ENCODE assay signal across 20 mouse cellular contexts in genomic region chr19:17615646-17616045, GRCm38 (mm10).
A peak's percentile ranks its signal among the peaks of the same experiment; 100 is the strongest.
DNase-seq lines count a peak whose midpoint lies in the region; ATAC-seq and TF ChIP-seq lines count a peak whose summit lies in the region.
"Had no signal": no experiment of that assay in that cellular context is flagged by ENCODE, and none has a peak within 500 bp of the region (broad histone marks: within the 10 kb centered on the region; RNA-seq: fewer than 3 reads in every experiment).

No protein-coding gene starts in this region.

- H3K27ac ChIP-seq in kidney, adult 2 months (ENCODE audit: insufficient read depth, low read depth, low read length): no peak overlapping the region
- H3K27ac ChIP-seq in kidney, postnatal 0 days: no peak overlapping the region
- H3K27ac ChIP-seq in embryonic facial prominence, embryonic 14.5 days (replicated peaks; ENCODE audit: low read depth, low read length): 0 out of 2 replicates have a peak overlapping the region, but pooled peaks have one; percentile 15
- H3K27ac ChIP-seq in layer of hippocampus, adult 2 months: no peak overlapping the region
- H3K27ac ChIP-seq: forebrain, embryonic 13.5 days; forebrain, embryonic 15.5 days had no signal

- TF ChIP-seq CTCF in kidney, adult 2 months (conservative IDR thresholded peaks at IDR 0.05; ENCODE audit: insufficient read depth, insufficient read length, low read depth, low read length): no peak
- TF ChIP-seq CTCF in kidney, postnatal 0 days (IDR thresholded peaks at IDR 0.05; ENCODE audit: low read depth): no peak
- no peak for TF ChIP-seq CTCF in layer of hippocampus, adult 2 months (conservative IDR thresholded peaks at IDR 0.05)

- DNase-seq in kidney, adult 2 months: peak; percentile 23
- DNase-seq in kidney, adult 8-10 months: no peak
- peak; percentile 57 for DNase-seq in kidney, postnatal 0 days (ENCODE audit: low spot score)
- no peak for DNase-seq in kidney, postnatal 10 days
- DNase-seq in embryonic facial prominence, embryonic 14.5 days (ENCODE audit: low spot score): peak; percentile 76
- no peak for DNase-seq in layer of hippocampus, adult 2 months (ENCODE audit: low spot score in 2 of 2)
- DNase-seq: adrenal gland, adult 2 months; adrenal gland, postnatal 10 days; adrenal gland, postnatal 25 days; cerebellum, adult 11 months; cerebellum, adult 18-20 months; cerebellum, adult 8-10 months; cerebellum, adult 9-11 months; cerebellum, postnatal 14 days; cerebellum, postnatal 36 days; embryo, embryonic 11 days; forebrain, postnatal 0 days had no signal

- H3K36me3 ChIP-seq in kidney, adult 2 months (ENCODE audit: control insufficient read depth, insufficient read depth, low read length): no peaks in the 10 kb centered on the region
- H3K36me3 ChIP-seq in kidney, postnatal 0 days (ENCODE audit: insufficient read depth, low read length): no peaks in the 10 kb centered on the region
- no peaks in the 10 kb centered on the region for H3K36me3 ChIP-seq in embryonic facial prominence, embryonic 14.5 days (ENCODE audit: control insufficient read depth, insufficient read depth, low read length)
- H3K36me3 ChIP-seq: embryonic facial prominence, embryonic 13.5 days; forebrain, embryonic 15.5 days had no signal

- no peaks in the 10 kb centered on the region for H3K9me3 ChIP-seq in kidney, postnatal 0 days (replicated peaks; ENCODE audit: low read length)
- no peaks in the 10 kb centered on the region for H3K9me3 ChIP-seq in embryonic facial prominence, embryonic 14.5 days (ENCODE audit: control insufficient read depth, low read length)
- H3K9me3 ChIP-seq: embryonic facial prominence, embryonic 13.5 days; forebrain, embryonic 13.5 days; forebrain, embryonic 15.5 days had no signal

- no peak overlapping the region for H3K4me3 ChIP-seq in kidney, adult 2 months (ENCODE audit: insufficient read depth, low read depth, low read length)
- H3K4me3 ChIP-seq in kidney, postnatal 0 days (replicated peaks; ENCODE audit: low read depth, low read length): no peak overlapping the region
- no peak overlapping the region for H3K4me3 ChIP-seq in embryonic facial prominence, embryonic 14.5 days (ENCODE audit: low read depth, low read length)
- H3K4me3 ChIP-seq in layer of hippocampus, adult 2 months: no peak overlapping the region
- H3K4me3 ChIP-seq: embryonic facial prominence, embryonic 13.5 days; forebrain, embryonic 13.5 days; forebrain, embryonic 15.5 days had no signal

- TF ChIP-seq POLR2A in kidney, adult 2 months (IDR thresholded peaks at IDR 0.05; ENCODE audit: low read depth, low read length): no peak

- no peaks in the 10 kb centered on the region for H3K27me3 ChIP-seq in kidney, adult 2 months (replicated peaks; ENCODE audit: control insufficient read depth, insufficient read depth, low read length)
- no peaks in the 10 kb centered on the region for H3K27me3 ChIP-seq in kidney, postnatal 0 days (ENCODE audit: insufficient read depth, low read length)
- H3K27me3 ChIP-seq in embryonic facial prominence, embryonic 14.5 days (replicated peaks; ENCODE audit: control insufficient read depth, insufficient read depth, low read length): no peaks in the 10 kb centered on the region
- H3K27me3 ChIP-seq: embryonic facial prominence, embryonic 13.5 days; forebrain, embryonic 13.5 days; forebrain, embryonic 15.5 days had no signal

- H3K4me1 ChIP-seq in kidney, adult 2 months (ENCODE audit: control insufficient read depth, insufficient read depth, low read length): no peaks in the 10 kb centered on the region
- no peaks in the 10 kb centered on the region for H3K4me1 ChIP-seq in kidney, postnatal 0 days (replicated peaks; ENCODE audit: insufficient read depth, low read length)
- H3K4me1 ChIP-seq in embryonic facial prominence, embryonic 14.5 days (ENCODE audit: control insufficient read depth, insufficient read depth, low read length): 0 out of 2 replicates have a peak, but pooled peaks cover 4% of the 10 kb centered on the region
- H3K4me1 ChIP-seq: forebrain, embryonic 13.5 days; forebrain, embryonic 15.5 days had no signal

- no peak overlapping the region for H3K4me2 ChIP-seq in kidney, postnatal 0 days (ENCODE audit: low read length)
- H3K4me2 ChIP-seq in embryonic facial prominence, embryonic 14.5 days (ENCODE audit: low read depth, low read length): no peak overlapping the region
- H3K4me2 ChIP-seq: embryonic facial prominence, embryonic 13.5 days; forebrain, embryonic 13.5 days; forebrain, embryonic 15.5 days had no signal

- H3K9ac ChIP-seq in kidney, postnatal 0 days (ENCODE audit: low read depth, low read length): no peak overlapping the region
- H3K9ac ChIP-seq in embryonic facial prominence, embryonic 14.5 days (ENCODE audit: low read depth, low read length): no peak overlapping the region
- H3K9ac ChIP-seq: embryonic facial prominence, embryonic 13.5 days; forebrain, embryonic 13.5 days; forebrain, embryonic 15.5 days; forebrain, postnatal 0 days had no signal

- 46% methylated on average over 4 of the region's 4 CpGs for WGBS in kidney, adult 2 months
- 49% methylated on average over 4 of the region's 4 CpGs for WGBS in kidney, postnatal 0 days
- 45% methylated on average over 4 of the region's 4 CpGs for WGBS in embryonic facial prominence, embryonic 14.5 days

- ATAC-seq in kidney, postnatal 0 days (replicated peaks; ENCODE audit: low FRiP score, low read depth): no peak
- ATAC-seq in embryonic facial prominence, embryonic 14.5 days (ENCODE audit: low read depth): no peak
- ATAC-seq: forebrain, embryonic 13.5 days; forebrain, embryonic 15.5 days; forebrain, postnatal 0 days had no signal

Comparison
In these comparisons a context has a peak if more than half of its experiments do, and no peak if none do; other contexts are left out.
1. DNase-seq: peak in kidney, adult 2 months (single experiment), kidney, postnatal 0 days (single experiment) and embryonic facial prominence, embryonic 14.5 days (single experiment); none in kidney, adult 8-10 months (0 of 2), kidney, postnatal 10 days (single experiment) and layer of hippocampus, adult 2 months (0 of 2).